Mouse (Mus musculus) ES-CJ7 (cell line): ENCODE results near the gene Cryaa.

Experiments used
- DNase-seq: peaks from one replicate; pipeline ENCODE4 v3.0.0; 2011; ENCODE audit warnings: low read depth, low spot score

The Cryaa gene

GRCm38 (mm10) chr17:31677507-31677906 lies at the start of gene Cryaa:
TSS of gene Cryaa (plus strand) at chr17:31677807.
- DNase-seq, result no peak

GRCm38 (mm10) chr17:31627961-31628360 lies 49.6 kb upstream of the Cryaa start:
- no peak for DNase-seq

GRCm38 (mm10) chr17:31631081-31631800 lies 46.4 kb upstream of the Cryaa start:
- DNase-seq, result no peak

- DNase-seq, result no peak
Observed at GRCm38 (mm10) chr17:31633007-31633406, 44.6 kb upstream of the Cryaa start.

- DNase-seq, result no peak
Observed at GRCm38 (mm10) chr17:31634896-31635295, 42.7 kb upstream of the Cryaa start.

- DNase-seq, result peak; percentile 48
Observed at GRCm38 (mm10) chr17:31635781-31636180, 41.8 kb upstream of the Cryaa start.

- no peak for DNase-seq
Observed at GRCm38 (mm10) chr17:31636277-31636941, 41.2 kb upstream of the Cryaa start.

- peak; percentile 79 for DNase-seq
Observed at GRCm38 (mm10) chr17:31636942-31637811, 40.4 kb upstream of the Cryaa start, which contains the start of gene Cbs. TSS of gene Cbs (minus strand) at chr17:31637238.

GRCm38 (mm10) chr17:31637866-31638570 lies 39.6 kb upstream of the Cryaa start:
- DNase-seq, result no peak

GRCm38 (mm10) chr17:31639651-31640050 lies 38.0 kb upstream of the Cryaa start:
- DNase-seq, result no peak

GRCm38 (mm10) chr17:31642331-31642730 lies 35.3 kb upstream of the Cryaa start:
- DNase-seq, result peak; percentile 74

- peak; percentile 75 for DNase-seq
Observed at GRCm38 (mm10) chr17:31642913-31643312, 34.7 kb upstream of the Cryaa start.

GRCm38 (mm10) chr17:31646199-31647002 lies 31.2 kb upstream of the Cryaa start:
- peak; percentile 45 for DNase-seq

GRCm38 (mm10) chr17:31652152-31652551 lies 25.5 kb upstream of the Cryaa start:
- no peak for DNase-seq

- DNase-seq, result no peak
Observed at GRCm38 (mm10) chr17:31653277-31653676, 24.3 kb upstream of the Cryaa start.

GRCm38 (mm10) chr17:31655366-31655765 lies 22.2 kb upstream of the Cryaa start:
- peak; percentile 36 for DNase-seq

- no peak for DNase-seq
Observed at GRCm38 (mm10) chr17:31656682-31657081, 20.9 kb upstream of the Cryaa start.

- DNase-seq, result no peak
Observed at GRCm38 (mm10) chr17:31657141-31657983, 20.2 kb upstream of the Cryaa start.

GRCm38 (mm10) chr17:31658136-31658467 lies 19.5 kb upstream of the Cryaa start:
- DNase-seq, result no peak
